Mouse (Mus musculus) testis, adult 2 months (tissue): ENCODE data around the gene Mettl7b. TPM values are rescaled to one million over a fixed set of nuclear protein-coding genes. Genes with fewer than 3 reads are reported as not detected.

ENCODE experiments used
- H3K27ac ChIP-seq: fragments of 200-500 bp; 2 replicates; pipeline ENCODE4 v1.5.1; 2012; ENCODE audit warnings: low read depth, low read length; ENCODE audit not compliant: control insufficient read depth, insufficient read depth
- H3K27me3 ChIP-seq: fragments of 200-500 bp; 2 replicates; pipeline ENCODE4 v1.6.1; 2012; ENCODE audit warnings: mild to moderate bottlenecking, low read length, moderate library complexity; ENCODE audit not compliant: control insufficient read depth, insufficient read depth
- H3K36me3 ChIP-seq: fragments of 200-500 bp; 2 replicates; pipeline ENCODE4 v1.6.1; 2012; ENCODE audit warnings: mild to moderate bottlenecking, low read length; ENCODE audit not compliant: control insufficient read depth, insufficient read depth
- H3K4me1 ChIP-seq: fragments of 200-500 bp; 2 replicates; pipeline ENCODE4 v1.6.1; 2012; ENCODE audit warnings: low read length; ENCODE audit not compliant: control insufficient read depth, insufficient read depth
- H3K4me3 ChIP-seq: fragments of 200-500 bp; 2 replicates; pipeline ENCODE4 v1.5.1; 2012; ENCODE audit warnings: low read depth, mild to moderate bottlenecking, low read length, moderate library complexity, mixed read lengths; ENCODE audit not compliant: control insufficient read depth
- CTCF ChIP-seq: fragments of 200-500 bp; IDR thresholded peaks from 2 replicates; pipeline ENCODE4 v1.5.1; 2012; ENCODE audit warnings: low read depth, mild to moderate bottlenecking, inconsistent platforms, low read length, moderate library complexity; ENCODE audit not compliant: control insufficient read depth, insufficient read depth, insufficient replicate concordance
- POLR2A ChIP-seq: fragments of 200-500 bp; IDR thresholded peaks from 2 replicates; pipeline ENCODE4 v1.6.1; 2012; ENCODE audit warnings: low read depth, mild to moderate bottlenecking, inconsistent platforms, low read length, moderate library complexity; ENCODE audit not compliant: control insufficient read depth
- polyA plus RNA-seq: library from polyadenylated mRNA; depleted of rRNA; stranded (reverse); fragments of >200 nt; gene quantifications from 2 replicates; pipeline ENCODE4 v1.2.3, GENCODE M21; 2012

Gene Mettl7b
- polyA plus RNA-seq, 1 experiment, result 1.3 TPM

DNA sequence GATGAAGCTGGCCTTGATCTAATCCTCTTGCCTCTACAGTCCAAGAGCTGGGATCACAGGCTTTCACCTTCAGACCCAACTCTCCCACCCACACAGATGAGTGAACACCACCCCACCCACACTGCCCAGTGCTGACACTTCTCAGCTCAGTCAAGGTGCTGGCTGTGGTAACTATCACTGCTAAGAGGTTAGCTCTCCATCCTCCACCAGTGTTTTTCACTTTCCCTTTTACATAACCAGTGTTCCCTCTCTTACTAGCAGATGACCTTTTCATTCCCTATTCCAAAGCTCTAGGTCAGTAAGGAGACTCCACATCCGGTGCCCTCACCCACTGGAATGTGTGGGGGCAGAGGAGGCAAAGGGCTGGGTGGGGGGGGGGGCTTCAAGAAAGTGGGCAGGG, 39.5 kb downstream of the Mettl7b start:
- H3K27ac ChIP-seq, result no peak overlapping the region
- H3K4me3 ChIP-seq, result no peak overlapping the region
- no peak for TF ChIP-seq CTCF
- no peak for TF ChIP-seq POLR2A
- peaks cover 14% of the 10 kb centered on the region for H3K4me1 ChIP-seq
- no peaks in the 10 kb centered on the region for H3K36me3 ChIP-seq
- H3K27me3 ChIP-seq, result no peaks in the 10 kb centered on the region

DNA sequence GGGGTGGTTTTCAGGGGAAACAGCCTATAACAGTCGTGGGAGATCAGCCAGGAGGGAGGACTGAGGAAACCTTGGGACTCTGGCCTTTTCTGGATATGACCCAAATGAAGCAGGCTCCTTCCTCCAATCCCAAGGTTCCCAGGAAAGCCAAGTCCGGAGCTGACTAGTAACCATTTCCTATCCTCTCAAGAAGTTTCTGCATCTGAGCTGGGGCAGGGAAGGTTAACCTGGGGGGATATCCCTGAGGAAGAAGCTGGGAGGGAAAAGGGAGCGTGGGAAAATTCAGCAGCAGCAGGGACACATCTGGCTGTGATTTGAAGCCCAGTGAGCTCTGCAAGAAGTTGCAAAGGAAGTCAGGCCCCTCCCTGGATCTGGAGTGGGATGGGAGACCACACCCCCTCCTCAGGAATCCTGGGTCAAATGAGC, 40.0 kb downstream of the Mettl7b start:
- H3K4me3 ChIP-seq, result no peak overlapping the region
- H3K27me3 ChIP-seq, result no peaks in the 10 kb centered on the region
- no peaks in the 10 kb centered on the region for H3K36me3 ChIP-seq
- H3K4me1 ChIP-seq, result peaks cover 14% of the 10 kb centered on the region
- no peak overlapping the region for H3K27ac ChIP-seq
- TF ChIP-seq CTCF, result no peak
- TF ChIP-seq POLR2A, result no peak

DNA sequence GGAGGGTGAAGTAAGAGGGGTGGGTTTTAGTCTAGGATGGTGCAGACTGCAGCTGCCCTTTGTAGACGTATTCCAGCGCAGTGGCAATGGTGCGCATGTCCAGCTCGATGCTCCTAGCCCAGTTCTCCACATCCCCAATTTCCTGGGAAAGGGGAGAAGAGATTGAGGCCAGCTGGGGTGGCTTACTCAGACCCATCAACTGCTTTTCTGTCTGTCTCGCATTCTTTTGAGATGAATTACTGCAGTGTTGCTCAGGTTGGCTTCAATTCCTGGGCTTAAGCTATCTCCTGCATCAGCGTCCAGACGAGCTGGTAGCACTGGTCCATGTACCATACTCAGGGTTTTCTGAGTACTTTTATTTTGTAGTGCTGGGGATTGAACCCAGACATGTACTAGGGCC, 40.8 kb downstream of the Mettl7b start:
- no peaks in the 10 kb centered on the region for H3K36me3 ChIP-seq

DNA sequence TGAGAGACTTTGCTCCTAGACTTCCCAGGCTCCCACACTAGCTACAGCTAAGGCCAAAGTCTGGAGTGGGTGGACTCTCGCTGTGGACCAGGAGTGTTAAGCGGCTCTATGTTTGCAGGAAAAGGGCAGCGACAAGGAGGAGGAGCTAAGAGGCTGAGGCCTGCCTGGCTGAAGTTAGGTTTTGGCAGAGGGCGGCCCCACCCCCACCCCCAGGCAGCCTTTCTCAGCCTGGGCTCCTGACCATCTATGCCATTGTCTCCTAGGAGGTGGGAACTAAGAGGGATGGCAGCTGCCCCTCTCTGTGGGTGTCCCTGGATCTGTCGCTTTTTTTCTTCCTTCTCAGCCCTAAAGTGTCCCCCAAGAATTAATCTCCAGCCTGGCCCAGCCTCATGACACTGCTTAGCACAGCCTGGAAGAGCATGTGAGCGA, 41.6 kb downstream of the Mettl7b start:
- TF ChIP-seq CTCF, result no peak
- no peaks in the 10 kb centered on the region for H3K27me3 ChIP-seq
- no peaks in the 10 kb centered on the region for H3K36me3 ChIP-seq
- no peak overlapping the region for H3K4me3 ChIP-seq
- H3K4me1 ChIP-seq, result peaks cover 14% of the 10 kb centered on the region
- H3K27ac ChIP-seq, result no peak overlapping the region

More for the DNA sequence above, 40.8 kb downstream of the Mettl7b start:
- Histone ChIP-seq H3K4me3 (no peak overlapping the region), H3K4me1 (peaks cover 14% of the 10 kb centered on the region), H3K27ac (no peak overlapping the region), H3K27me3 (no peaks in the 10 kb centered on the region)
- TF ChIP-seq CTCF, result no peak
- no peak for TF ChIP-seq POLR2A

DNA sequence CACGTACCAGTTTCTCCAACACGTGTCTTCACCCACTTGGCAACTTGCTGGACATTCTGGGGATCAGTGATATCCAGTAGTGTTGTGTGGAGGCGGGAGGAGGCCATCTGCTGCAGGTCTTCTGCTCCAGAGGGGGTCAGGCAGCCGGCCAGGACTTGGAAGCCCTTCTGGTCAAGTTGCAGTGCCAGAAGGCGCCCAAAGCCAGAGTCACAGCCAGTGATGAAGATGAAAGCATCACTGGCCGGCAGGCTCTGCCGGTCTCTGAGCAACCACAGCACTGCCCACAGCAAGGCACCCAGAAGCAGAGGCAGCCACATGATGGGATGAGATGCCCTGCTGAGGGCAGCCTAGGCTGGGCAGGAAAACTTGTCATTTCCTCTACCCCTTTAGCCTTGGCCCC, 42.5 kb downstream of the Mettl7b start:
- Histone ChIP-seq H3K4me3 (no peak overlapping the region), H3K4me1 (peaks cover 9% of the 10 kb centered on the region), H3K36me3 (no peaks in the 10 kb centered on the region), H3K27me3 (no peaks in the 10 kb centered on the region), H3K27ac (no peak overlapping the region)
- TF ChIP-seq CTCF (no peak), POLR2A (no peak)

DNA sequence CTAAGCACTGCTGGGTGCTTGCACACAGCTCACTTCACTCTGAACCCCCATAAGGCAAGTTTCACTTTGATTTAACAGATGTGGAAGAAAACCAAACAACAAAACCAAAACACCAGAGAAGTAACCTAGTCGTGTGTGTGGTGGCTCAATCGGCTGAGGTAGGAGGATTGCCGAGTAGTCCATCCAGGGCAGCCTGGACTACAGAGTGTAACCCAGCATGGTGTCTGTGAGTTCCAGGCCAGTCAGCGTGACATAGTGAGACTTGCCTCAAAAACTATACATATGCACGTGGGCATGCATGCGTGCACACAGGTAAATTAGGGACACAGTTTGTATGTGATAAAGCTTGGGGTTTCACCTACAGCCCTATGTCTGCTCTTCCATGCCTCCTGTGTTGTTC, 43.4 kb downstream of the Mettl7b start:
- Histone ChIP-seq H3K4me3 (no peak overlapping the region), H3K27me3 (no peaks in the 10 kb centered on the region), H3K36me3 (no peaks in the 10 kb centered on the region), H3K4me1 (peaks cover 3% of the 10 kb centered on the region), H3K27ac (no peak overlapping the region)
- TF ChIP-seq POLR2A (no peak), CTCF (no peak)

DNA sequence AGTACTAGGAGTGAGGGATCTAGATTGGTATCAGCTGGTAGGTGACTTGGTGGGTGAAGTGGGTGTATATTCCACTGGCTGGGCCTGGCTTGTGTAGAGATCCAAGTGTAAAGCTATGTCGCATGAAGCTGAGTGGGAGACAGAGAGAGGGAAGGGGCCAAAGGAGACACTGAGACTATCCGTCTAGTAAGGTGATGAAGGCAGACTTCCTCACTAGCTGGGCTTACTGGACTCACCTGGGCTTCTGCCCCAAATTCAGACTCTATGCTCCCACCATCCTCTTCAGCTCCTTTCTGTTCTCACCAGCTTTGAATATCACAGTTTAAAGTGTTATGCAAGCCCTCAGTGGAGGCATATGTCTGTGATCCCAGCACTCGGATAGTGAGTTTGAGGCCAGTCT, 44.1 kb downstream of the Mettl7b start:
- no peaks in the 10 kb centered on the region for H3K27me3 ChIP-seq
- no peak overlapping the region for H3K4me3 ChIP-seq
- TF ChIP-seq CTCF (no peak), POLR2A (no peak)
- no peaks in the 10 kb centered on the region for H3K4me1 ChIP-seq
- H3K36me3 ChIP-seq, result no peaks in the 10 kb centered on the region
- H3K27ac ChIP-seq, result no peak overlapping the region

DNA sequence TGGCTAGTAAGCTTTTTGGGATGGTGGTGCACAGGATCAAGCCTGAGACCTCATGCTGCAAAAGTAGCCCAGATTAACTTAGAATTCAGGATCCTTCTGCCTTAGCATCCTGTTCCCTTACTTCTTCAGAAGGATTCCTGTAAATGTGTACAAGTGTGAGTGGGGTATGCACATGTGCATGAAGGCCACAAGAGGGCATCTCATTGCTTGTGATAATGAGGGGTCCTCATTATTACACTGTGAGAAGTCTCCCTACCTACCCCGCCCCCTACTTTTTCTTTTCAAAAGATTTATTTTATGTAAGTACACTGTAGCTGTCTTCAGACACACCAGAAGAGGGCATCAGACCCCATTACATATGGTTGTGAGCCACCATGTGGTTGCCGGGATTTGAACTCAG, 45.2 kb downstream of the Mettl7b start:
- no peak overlapping the region for H3K27ac ChIP-seq
- H3K4me3 ChIP-seq, result no peak overlapping the region
- TF ChIP-seq CTCF (no peak), POLR2A (no peak)
- no peaks in the 10 kb centered on the region for H3K27me3 ChIP-seq
- H3K36me3 ChIP-seq, result no peaks in the 10 kb centered on the region
- peaks cover 5% of the 10 kb centered on the region for H3K4me1 ChIP-seq
